24 mouse cellular contexts compared by ENCODE assay signal in the genomic region with DNA sequence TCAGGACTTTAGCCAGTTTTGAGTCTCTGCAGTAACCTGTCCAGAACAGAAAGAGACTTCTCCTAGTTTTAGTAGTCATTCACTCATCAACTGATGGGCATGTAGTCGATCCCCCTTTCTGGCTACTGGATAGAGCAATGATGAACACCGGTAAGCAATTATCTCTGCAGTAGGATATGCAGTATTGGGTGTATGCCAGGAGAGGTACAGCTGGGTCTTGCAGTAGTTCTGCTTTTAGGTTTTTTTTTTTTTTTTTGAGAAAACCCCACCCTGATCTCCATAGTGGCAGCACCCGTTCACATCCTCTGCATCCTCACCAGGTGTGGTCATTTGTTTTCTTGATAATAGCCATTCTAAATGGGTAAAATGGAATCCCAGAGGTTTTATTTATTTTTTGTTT.
DNase-seq lines count a peak whose midpoint lies in the region; ATAC-seq and TF ChIP-seq lines count a peak whose summit lies in the region.
"Had no signal": no experiment of that assay in that cellular context is flagged by ENCODE, and none has a peak within 500 bp of the region (broad histone marks: within the 10 kb centered on the region; RNA-seq: fewer than 3 reads in every experiment).

No protein-coding gene starts in this region.

- no peak for TF ChIP-seq CTCF in MEL (IDR thresholded peaks at IDR 0.05 in 2 of 3, conservative IDR thresholded peaks at IDR 0.05 in 1 of 3; ENCODE audit: control insufficient read depth in 1 of 3, insufficient read depth in 1 of 3, low read depth in 2 of 3, low read length in 3 of 3, poor library complexity in 1 of 3, severe bottlenecking in 1 of 3)

- H3K36me3 ChIP-seq in MEL (ENCODE audit: control insufficient read depth in 1 of 2, insufficient read depth in 2 of 2, low read length in 2 of 2) = peaks cover 0 to 3% of the 10 kb centered on the region in 2 experiments; a peak in 1 of 4 replicates
- no peaks in the 10 kb centered on the region for H3K36me3 ChIP-seq in intestine, embryonic 16.5 days (ENCODE audit: control insufficient read depth, insufficient read depth, low read length)
- H3K36me3 ChIP-seq: embryonic facial prominence, embryonic 13.5 days; embryonic facial prominence, embryonic 15.5 days; forebrain, embryonic 10.5 days; forebrain, embryonic 12.5 days had no signal

- TF ChIP-seq POLR2A in MEL (IDR thresholded peaks at IDR 0.05; ENCODE audit: control insufficient read depth in 1 of 2, insufficient read depth in 1 of 2, low read depth in 1 of 2, low read length in 2 of 2, poor library complexity in 1 of 2) = no peak

- H3K9ac ChIP-seq in MEL (ENCODE audit: control insufficient read depth, low read depth, low read length, poor library complexity, severe bottlenecking) = no peak overlapping the region
- H3K9ac ChIP-seq in intestine, embryonic 16.5 days (ENCODE audit: low read depth, low read length) = no peak overlapping the region
- H3K9ac ChIP-seq: embryonic facial prominence, embryonic 13.5 days; embryonic facial prominence, embryonic 15.5 days; forebrain, embryonic 12.5 days had no signal

- H3K4me1 ChIP-seq in MEL (ENCODE audit: control insufficient read depth in 1 of 2, insufficient read depth in 2 of 2, low read length in 2 of 2) = peaks cover 0 to 6% of the 10 kb centered on the region in 2 experiments; a peak in 1 of 4 replicates
- H3K4me1 ChIP-seq in intestine, embryonic 16.5 days (ENCODE audit: control insufficient read depth, insufficient read depth, low read length) = no peaks in the 10 kb centered on the region
- H3K4me1 ChIP-seq: forebrain, embryonic 10.5 days; forebrain, embryonic 12.5 days had no signal

- peak; percentile 64 to 77 for TF ChIP-seq EP300 in MEL (IDR thresholded peaks at IDR 0.05; ENCODE audit: low read depth in 1 of 2, low read length in 2 of 2)

- no peak overlapping the region for H3K27ac ChIP-seq in MEL (ENCODE audit: control insufficient read depth, low read depth, low read length)
- H3K27ac ChIP-seq in intestine, embryonic 16.5 days (ENCODE audit: low read length) = no peak overlapping the region
- H3K27ac ChIP-seq: embryonic facial prominence, embryonic 13.5 days; embryonic facial prominence, embryonic 15.5 days; forebrain, embryonic 10.5 days; forebrain, embryonic 12.5 days had no signal

- TF ChIP-seq RAD21 in MEL (IDR thresholded peaks at IDR 0.05; ENCODE audit: low read depth, low read length) = no peak

- H3K4me2 ChIP-seq in intestine, embryonic 16.5 days (ENCODE audit: low read depth, low read length) = no peak overlapping the region
- H3K4me2 ChIP-seq: embryonic facial prominence, embryonic 13.5 days; embryonic facial prominence, embryonic 15.5 days; forebrain, embryonic 12.5 days had no signal

- H3K4me3 ChIP-seq in MEL (ENCODE audit: control insufficient read depth in 1 of 2, insufficient read depth in 1 of 2, low read depth in 2 of 2, low read length in 2 of 2) = no peak overlapping the region
- H3K4me3 ChIP-seq in intestine, embryonic 16.5 days (ENCODE audit: low read length) = no peak overlapping the region
- H3K4me3 ChIP-seq: embryonic facial prominence, embryonic 13.5 days; embryonic facial prominence, embryonic 15.5 days; erythroblast, embryonic 14.5 days; forebrain, embryonic 10.5 days; forebrain, embryonic 12.5 days had no signal

- peak; percentile 74 for DNase-seq in A20 (ENCODE audit: low read depth, low spot score)
- DNase-seq in MEL (ENCODE audit: low read depth, low spot score) = peak; percentile 86
- no peak for DNase-seq in adrenal gland, postnatal 14 days
- no peak for DNase-seq in right cerebral cortex, adult 2 months (ENCODE audit: low spot score in 2 of 2)
- DNase-seq: adrenal gland, adult 2 months; adrenal gland, postnatal 10 days; adrenal gland, postnatal 36 days; cerebellum, adult 11 months; cerebellum, adult 18-20 months; cerebellum, adult 8-10 months; cerebellum, adult 9-11 months; cerebellum, postnatal 14 days; embryo, embryonic 11 days had no signal

- no peaks in the 10 kb centered on the region for H3K27me3 ChIP-seq in MEL (ENCODE audit: control insufficient read depth in 1 of 2, insufficient read depth in 2 of 2, low read length in 2 of 2)
- no peaks in the 10 kb centered on the region for H3K27me3 ChIP-seq in intestine, embryonic 16.5 days (replicated peaks; ENCODE audit: control insufficient read depth, insufficient read depth, low read length)
- H3K27me3 ChIP-seq: embryonic facial prominence, embryonic 13.5 days; embryonic facial prominence, embryonic 15.5 days; forebrain, embryonic 12.5 days had no signal

- H3K9me3 ChIP-seq in MEL (replicated peaks; ENCODE audit: insufficient read depth, low read length) = no peaks in the 10 kb centered on the region
- no peaks in the 10 kb centered on the region for H3K9me3 ChIP-seq in intestine, embryonic 16.5 days (ENCODE audit: control insufficient read depth, low read length)
- H3K9me3 ChIP-seq: embryonic facial prominence, embryonic 13.5 days; embryonic facial prominence, embryonic 15.5 days; forebrain, embryonic 10.5 days; forebrain, embryonic 12.5 days had no signal

- ATAC-seq in common myeloid progenitor, adult 5-6 weeks (replicated peaks; ENCODE audit: low read depth, poor library complexity, severe bottlenecking) = 0 out of 2 replicates have a peak, but pooled peaks have one; percentile 9
- no peak for ATAC-seq in megakaryocyte progenitor cell, adult 5-6 weeks (replicated peaks; ENCODE audit: poor library complexity)
- no peak for ATAC-seq in intestine, embryonic 16.5 days
- ATAC-seq: CD4-positive, CD25-positive, alpha-beta regulatory T cell, adult 4 months; forebrain, embryonic 14.5 days; forebrain, embryonic 16.5 days had no signal

- H3K79me2 ChIP-seq in MEL (ENCODE audit: control insufficient read depth, insufficient read depth, low read length, poor library complexity) = no peaks in the 10 kb centered on the region

- WGBS in intestine, embryonic 16.5 days = 91% methylated on average over 3 of the region's 3 CpGs

TF ChIP-seq in MEL, 35 proteins besides CTCF, POLR2A, EP300 and RAD21:
- TF ChIP-seq E2F4 (IDR thresholded peaks at IDR 0.05; ENCODE audit: borderline replicate concordance, low read depth, low read length) (no peak), BHLHE40 (IDR thresholded peaks at IDR 0.05; ENCODE audit: borderline replicate concordance, low read depth, low read length) (no peak), MXI1 (IDR thresholded peaks at IDR 0.05; ENCODE audit: low read depth, low read length) (no peak), USF2 (IDR thresholded peaks at IDR 0.05; ENCODE audit: borderline replicate concordance in 1 of 2, insufficient read depth in 1 of 2, low read depth in 1 of 2, low read length in 2 of 2) (no peak), CHD1 (IDR thresholded peaks at IDR 0.05; ENCODE audit: low read depth, low read length) (no peak), TCF12 (IDR thresholded peaks at IDR 0.05; ENCODE audit: low read depth, low read length) (peak; percentile 50), MAX (IDR thresholded peaks at IDR 0.05; ENCODE audit: low read length) (no peak), POLR2AphosphoS2 (IDR thresholded peaks at IDR 0.05; ENCODE audit: low read length) (no peak), ZKSCAN1 (IDR thresholded peaks at IDR 0.05; ENCODE audit: low read depth, low read length) (no peak), JUND (IDR thresholded peaks at IDR 0.05; ENCODE audit: low read depth, low read length) (no peak), ELF1 (IDR thresholded peaks at IDR 0.05; ENCODE audit: low read depth, low read length) (no peak), TAL1 (IDR thresholded peaks at IDR 0.05; ENCODE audit: low read length) (no peak), POLR2AphosphoS5 (IDR thresholded peaks at IDR 0.05; ENCODE audit: borderline replicate concordance, low read depth, low read length) (no peak), NRF1 (IDR thresholded peaks at IDR 0.05; ENCODE audit: insufficient read depth, low read depth, low read length, poor library complexity, severe bottlenecking) (no peak), USF1 (IDR thresholded peaks at IDR 0.05; ENCODE audit: low read depth, low read length) (no peak), MYB (IDR thresholded peaks at IDR 0.05; ENCODE audit: low read depth, low read length) (no peak), ZMIZ1 (IDR thresholded peaks at IDR 0.05; ENCODE audit: low read depth, low read length) (no peak), ZC3H11A (IDR thresholded peaks at IDR 0.05; ENCODE audit: low read depth, low read length) (no peak), MEF2A (IDR thresholded peaks at IDR 0.05; ENCODE audit: extremely low read depth, insufficient replicate concordance, low read depth, low read length, poor library complexity, severe bottlenecking) (no peak), SIN3A (IDR thresholded peaks at IDR 0.05; ENCODE audit: low read length) (peak; percentile 38; the same call in 1 of the 2 replicates), NELFE (IDR thresholded peaks at IDR 0.05; ENCODE audit: low read depth, low read length) (no peak), MAFK (IDR thresholded peaks at IDR 0.05; ENCODE audit: borderline replicate concordance, low read depth, low read length) (no peak), GATA1 (IDR thresholded peaks at IDR 0.05; ENCODE audit: low read depth, low read length) (peak; percentile 66), GABPA (IDR thresholded peaks at IDR 0.05; ENCODE audit: low read depth, low read length) (no peak), MAZ (IDR thresholded peaks at IDR 0.05; ENCODE audit: low read depth, low read length) (no peak), RCOR1 (IDR thresholded peaks at IDR 0.05; ENCODE audit: low read depth, low read length) (peak; percentile 16; the same call in 1 of the 2 replicates), TBP (IDR thresholded peaks at IDR 0.05; ENCODE audit: low read depth, low read length) (no peak), MYC (IDR thresholded peaks at IDR 0.05; ENCODE audit: low read depth, low read length) (no peak), SMC3 (IDR thresholded peaks at IDR 0.05; ENCODE audit: low read depth, low read length) (no peak), KAT2A (conservative IDR thresholded peaks at IDR 0.05; ENCODE audit: low read depth, low read length) (no peak), ETS1 (IDR thresholded peaks at IDR 0.05; ENCODE audit: low read depth, low read length) (peak; percentile 84), CHD2 (IDR thresholded peaks at IDR 0.05; ENCODE audit: low read length) (no peak), ZNF384 (IDR thresholded peaks at IDR 0.05; ENCODE audit: low read depth, low read length) (peak; percentile 96)
TF ChIP-seq in MEL: peak in this region for 6.

Comparison
In these comparisons a context has a peak if more than half of its experiments do, and no peak if none do; other contexts are left out.
1. DNase-seq: peak in A20 (single experiment) and MEL (single experiment); none in adrenal gland, postnatal 14 days (single experiment) and right cerebral cortex, adult 2 months (0 of 2).